Mouse (Mus musculus) hindbrain, embryonic 14.5 days (tissue): ENCODE measurements around the gene Mrgpra3. TPM values are rescaled to one million over a fixed set of nuclear protein-coding genes. Genes with fewer than 3 reads are reported as not detected.

ENCODE experiments used
- ATAC-seq: fragments of 200-750 bp; cut with Nextera tagmentation; 2 replicates; pipeline ENCODE4 v1.8.0; 2017; ENCODE audit warnings: moderate number of reproducible peaks, mild to moderate bottlenecking, moderate TSS enrichment, moderate library complexity; ENCODE audit not compliant: low FRiP score
- DNase-seq: peaks from one replicate; pipeline ENCODE4 v3.0.0-alpha.2; 2015; ENCODE audit warnings: low spot score
- H3K27ac ChIP-seq: fragments of 300-500 bp; sonication (generic); 2 replicates; pipeline ENCODE4 v1.5.1; 2014; ENCODE audit warnings: mild to moderate bottlenecking, moderate library complexity
- H3K27me3 ChIP-seq: fragments of 300-500 bp; sonication (generic); 2 replicates; pipeline ENCODE4 v1.6.1; 2014; ENCODE audit warnings: mild to moderate bottlenecking, low read length, mixed read lengths; ENCODE audit not compliant: control insufficient read depth, insufficient read depth
- H3K36me3 ChIP-seq: fragments of 300-500 bp; sonication (generic); replicated peaks from 2 replicates; pipeline ENCODE4 v1.6.1; 2014; ENCODE audit not compliant: control insufficient read depth, insufficient read depth
- H3K4me1 ChIP-seq: fragments of 300-500 bp; sonication (generic); replicated peaks from 2 replicates; pipeline ENCODE4 v1.6.1; 2014; ENCODE audit warnings: antibody characterized with exemption, low read length, mixed read lengths; ENCODE audit not compliant: control insufficient read depth, insufficient read depth
- H3K4me2 ChIP-seq: fragments of 300-500 bp; sonication (generic); replicated peaks from 2 replicates; pipeline ENCODE4 v1.6.1; 2014; ENCODE audit warnings: mild to moderate bottlenecking, moderate library complexity
- H3K4me3 ChIP-seq: fragments of 300-500 bp; sonication (generic); replicated peaks from 2 replicates; pipeline ENCODE4 v1.5.1; 2014; ENCODE audit warnings: mild to moderate bottlenecking, low read length
- H3K9ac ChIP-seq: fragments of 300-500 bp; sonication (generic); 2 replicates; pipeline ENCODE4 v1.6.1; 2014
- H3K9me3 ChIP-seq: fragments of 300-500 bp; sonication (generic); 2 replicates; pipeline ENCODE4 v1.6.1; 2016; ENCODE audit warnings: low read length; ENCODE audit not compliant: control insufficient read depth
- WGBS: fragments of 180-500 bp; shearing (Covaris S2); extraction: QIAGEN DNeasy Blood & Tissue Kit; methylation state at CpG from one replicate; pipeline ENCODE4 v1.1.7; 2014; 5-methylcytosine and 5-hydroxymethylcytosine counted together
- polyA plus RNA-seq: library from polyadenylated mRNA; unstranded; fragments of >200 nt; fragmentation: Nextera tagmentation; extraction: Ambion mirVana; gene quantifications from 2 replicates; pipeline ENCODE4 v1.2.1, GENCODE M21; 2014

The Mrgpra3 gene
- polyA plus RNA-seq = not detected in 2 replicates

- Histone ChIP-seq H3K4me3 (no peak within 1 kb of the TSS), H3K4me1 (no peaks in the 10 kb centered on the region), H3K27me3 (no peaks in the 10 kb centered on the region), H3K9ac (no peak within 1 kb of the TSS), H3K4me2 (no peak within 1 kb of the TSS), H3K36me3 (no peaks in the 10 kb centered on the region), H3K27ac (no peak within 1 kb of the TSS), H3K9me3 (peaks cover 42% of the 10 kb centered on the region)
- 68% methylated on average over 2 of the region's 2 CpGs for whole genome bisulfite sequencing
- no peak for DNase-seq
- ATAC-seq = no peak
Observed at GRCm38 (mm10) chr7:47601272-47601671, at the start of gene Mrgpra3. Mrgpra3 (minus strand) TSS chr7:47601372.

Other genes with a start within 250 kb of the Mrgpra3 start
- gene Mrgpra1, start 247.1 kb downstream of the Mrgpra3 start, polyA plus RNA-seq = not detected in 2 replicates
- not detected in 2 replicates for gene Mrgpra2a, start 149.2 kb downstream of the Mrgpra3 start, polyA plus RNA-seq
- gene Mrgpra2b, start 72.5 kb downstream of the Mrgpra3 start, polyA plus RNA-seq = not detected in 2 replicates